Mouse (Mus musculus) bone marrow macrophage, adult 2 months (primary cell): ENCODE measurements around the gene Swap70.

Experiments
- CTCF ChIP-seq: IDR thresholded peaks from 2 replicates; pipeline ENCODE4 v1.5.1; 2012; ENCODE audit warnings: low read depth, mild to moderate bottlenecking, low read length, moderate library complexity
- POLR2A ChIP-seq: IDR thresholded peaks from 2 replicates; pipeline ENCODE4 v1.6.1; 2012; ENCODE audit warnings: mild to moderate bottlenecking, low read depth, low read length, borderline replicate concordance

DNA sequence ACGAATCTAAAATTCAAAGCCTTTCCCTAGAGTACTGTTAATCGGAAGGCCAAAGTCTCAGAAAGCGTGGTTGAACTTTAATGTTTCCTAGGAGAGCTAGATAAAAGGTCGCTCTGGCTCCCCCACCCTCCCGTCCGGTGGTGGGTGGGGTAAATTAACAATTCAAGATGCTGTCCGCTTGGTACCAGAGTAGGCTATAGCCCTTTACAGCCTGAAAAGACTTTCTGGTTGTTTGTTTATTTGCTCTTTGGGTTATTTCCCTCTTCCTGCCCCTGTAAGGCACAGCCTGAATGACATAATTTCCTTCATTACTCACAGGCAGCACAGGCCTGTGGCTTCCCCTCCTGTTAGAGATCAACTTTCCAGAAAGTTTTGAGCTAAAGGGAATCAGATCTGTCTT is 31.6 kb upstream of the Swap70 start:
- TF ChIP-seq POLR2A (no peak), CTCF (no peak)
